Mouse (Mus musculus) cerebellum, postnatal 14 days (tissue): Measurements from ENCODE around the gene Ascc1.
A peak's percentile ranks its signal among the peaks of the same experiment; 100 is the strongest.

Experiments
- DNase-seq, 2 experiments: peaks; one replicate each; pipeline ENCODE4 v3.0.0; 2021; ENCODE audit warnings: mixed read lengths in 2 of 2

Ascc1 gene

DNA sequence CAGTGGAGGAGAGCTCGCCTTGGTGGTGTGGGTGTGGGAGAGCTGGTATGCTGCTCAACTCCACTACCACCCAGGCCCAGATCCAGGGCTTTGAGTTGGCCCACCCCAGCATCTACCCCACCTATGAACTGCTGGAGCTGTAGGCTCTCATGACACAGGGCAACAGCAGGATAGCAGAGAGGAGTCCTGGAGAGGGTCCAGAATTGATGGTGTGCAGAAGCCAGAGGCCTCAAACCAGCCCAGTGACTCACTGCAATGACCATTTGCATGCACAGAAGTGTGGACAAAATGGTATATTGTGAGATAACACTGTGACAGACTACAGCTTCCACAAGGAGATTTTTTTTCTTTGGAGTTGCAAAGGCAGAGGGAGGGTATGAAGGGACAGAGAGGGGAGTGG lies 21.1 kb downstream of the Ascc1 start:
- no peak for DNase-seq

GRCm38 (mm10) chr10:60026759-60027395 lies 24.3 kb downstream of the Ascc1 start:
- no peak for DNase-seq

DNA sequence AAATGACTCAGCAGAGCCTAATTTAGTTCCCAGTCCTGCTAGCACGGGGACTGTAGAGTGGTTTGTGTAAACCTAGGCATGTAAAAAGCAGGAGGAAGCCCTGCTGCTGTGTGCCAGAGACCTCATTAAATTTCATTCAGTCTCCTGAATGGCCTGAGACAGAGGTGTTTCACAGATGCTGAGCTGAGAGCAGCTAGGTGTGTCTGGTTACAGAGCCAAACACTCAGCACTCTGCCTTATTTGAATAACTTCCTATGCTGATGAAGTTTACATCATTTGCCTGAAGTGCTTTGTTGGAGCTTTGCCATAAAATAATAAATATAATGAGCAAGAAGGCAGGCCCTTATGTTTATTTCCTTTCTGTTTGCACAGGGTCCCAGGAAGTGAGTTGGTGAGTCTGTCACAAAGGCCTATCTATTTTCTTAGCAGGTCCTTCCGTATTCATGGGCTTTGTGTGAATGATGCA lies 25.0 kb downstream of the Ascc1 start:
- no peak for DNase-seq

GRCm38 (mm10) chr10:60028181-60028580 lies 25.6 kb downstream of the Ascc1 start:
- no peak for DNase-seq

GRCm38 (mm10) chr10:60028979-60029378 lies 26.4 kb downstream of the Ascc1 start:
- DNase-seq = peak in 1 of 2 experiments; percentile 27

GRCm38 (mm10) chr10:60029387-60029786 lies 26.8 kb downstream of the Ascc1 start:
- no peak for DNase-seq

- no peak for DNase-seq
Observed at GRCm38 (mm10) chr10:60031562-60031961, 29.0 kb downstream of the Ascc1 start.

DNA sequence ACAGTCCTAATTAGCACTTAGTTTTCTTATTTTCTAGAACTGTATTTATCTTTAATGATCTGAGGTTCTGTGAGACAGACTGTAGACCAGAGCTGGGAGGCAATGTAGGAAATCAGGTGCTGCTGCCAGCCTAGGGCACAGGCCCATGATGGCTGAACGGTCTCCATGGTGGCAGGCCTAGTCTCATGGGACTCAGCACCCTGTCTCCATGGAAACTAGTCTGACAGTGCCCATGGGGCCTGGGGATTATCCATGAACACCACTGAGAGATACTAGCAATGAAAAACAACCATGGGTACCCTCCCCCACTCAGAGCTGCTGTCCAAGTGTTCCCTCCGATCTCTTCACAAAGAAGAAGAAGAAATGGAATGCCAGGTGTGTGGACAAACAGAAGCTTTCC lies 29.4 kb downstream of the Ascc1 start:
- DNase-seq = no peak

GRCm38 (mm10) chr10:60032622-60033021 lies 30.0 kb downstream of the Ascc1 start:
- no peak for DNase-seq

DNA sequence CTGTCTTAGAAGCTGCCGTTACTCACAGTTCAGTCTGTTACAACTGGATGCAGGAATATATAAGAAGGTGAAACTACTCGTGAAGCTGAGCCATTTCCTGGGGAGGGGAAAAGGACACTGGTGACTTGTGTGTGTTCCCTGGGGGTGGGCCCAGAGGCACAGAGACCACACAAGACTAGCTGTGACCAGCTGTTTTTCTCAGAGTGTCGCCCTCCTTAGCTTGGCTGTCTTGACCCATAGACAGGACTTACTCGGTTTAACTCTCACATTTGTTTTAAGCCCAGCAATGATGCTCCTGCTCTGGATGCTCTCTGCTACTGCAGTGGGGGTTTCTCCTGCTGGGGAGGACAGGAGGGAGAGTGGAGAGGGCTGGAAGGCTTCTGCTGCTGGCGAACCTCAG lies 30.5 kb downstream of the Ascc1 start:
- no peak for DNase-seq

GRCm38 (mm10) chr10:60034621-60035020 lies 32.0 kb downstream of the Ascc1 start:
- DNase-seq = no peak

GRCm38 (mm10) chr10:60035744-60036143 lies 33.1 kb downstream of the Ascc1 start:
- no peak for DNase-seq

DNA sequence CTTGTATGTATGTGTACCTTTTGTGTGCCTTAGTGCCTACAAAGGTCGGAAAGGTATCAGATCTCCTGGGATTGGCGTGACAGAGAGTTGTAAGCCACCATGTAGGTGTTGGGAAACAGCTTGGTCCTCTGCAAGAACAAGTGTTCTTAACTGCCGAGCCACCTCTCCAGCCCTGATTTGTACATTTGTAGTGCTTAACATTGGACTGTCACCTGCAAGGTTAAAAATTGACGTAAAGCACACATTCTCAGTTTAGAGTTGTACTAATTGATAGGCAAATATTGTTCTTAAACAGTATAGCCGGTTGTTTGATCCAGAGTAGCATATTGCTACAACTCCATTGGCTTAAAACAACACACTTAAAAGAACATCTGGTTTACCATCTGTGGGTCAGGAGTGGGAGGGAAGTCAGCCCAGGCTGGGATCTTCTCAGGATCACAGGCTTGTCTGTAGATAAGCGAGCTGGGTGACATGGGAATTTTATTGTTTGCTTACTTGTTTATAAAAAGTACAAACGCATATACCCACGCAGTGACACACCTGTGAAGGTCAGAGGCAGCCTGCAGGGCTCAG lies 39.8 kb downstream of the Ascc1 start:
- DNase-seq = no peak

GRCm38 (mm10) chr10:60046696-60047095 lies 44.1 kb downstream of the Ascc1 start:
- peak; percentile 33 to 36 for DNase-seq

DNA sequence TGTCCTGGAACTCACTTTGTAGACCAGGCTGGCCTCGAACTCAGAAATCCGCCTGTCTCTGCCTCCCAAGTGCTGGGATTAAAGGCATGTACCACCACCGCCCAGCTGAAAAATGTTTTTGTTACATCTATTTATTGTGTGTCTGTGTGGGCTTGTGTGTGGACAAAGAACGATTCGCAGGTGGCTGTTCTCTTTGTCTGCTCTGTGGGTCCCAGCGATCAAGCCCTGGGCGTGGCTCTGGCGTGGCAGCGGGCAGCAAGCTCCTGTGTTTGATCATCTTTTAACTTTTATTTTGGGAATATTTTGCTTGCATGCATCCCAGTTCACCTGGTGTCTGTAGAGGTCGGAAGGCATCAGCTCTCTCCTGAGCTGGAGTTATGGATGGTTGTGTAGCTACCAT lies 48.0 kb downstream of the Ascc1 start:
- DNase-seq = no peak

DNA sequence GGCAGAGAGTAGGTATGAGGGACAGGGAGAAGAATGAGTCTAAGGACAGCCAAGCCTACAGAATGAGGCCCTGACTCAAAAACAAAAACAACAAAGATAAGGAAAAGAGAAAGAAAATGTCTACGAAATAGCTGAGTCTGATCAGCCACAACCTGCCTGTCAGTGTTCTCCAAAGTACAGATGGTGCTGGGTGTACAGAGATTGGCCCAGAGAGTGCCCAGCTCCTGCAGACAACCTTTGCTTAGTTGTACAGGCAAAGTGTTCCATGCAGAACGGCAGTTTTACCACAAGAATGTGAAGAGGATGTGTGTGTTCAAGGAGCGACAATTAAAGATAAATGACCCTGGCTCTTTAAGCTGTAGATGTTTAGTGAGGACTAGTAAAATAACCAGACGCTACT lies 50.5 kb downstream of the Ascc1 start:
- DNase-seq = no peak

GRCm38 (mm10) chr10:60062173-60062572 lies 59.6 kb downstream of the Ascc1 start:
- DNase-seq = no peak

- no peak for DNase-seq
Observed at GRCm38 (mm10) chr10:60062931-60063330, 60.3 kb downstream of the Ascc1 start.

GRCm38 (mm10) chr10:60066524-60066923 lies 63.9 kb downstream of the Ascc1 start:
- DNase-seq = peak; percentile 56 to 61

GRCm38 (mm10) chr10:60075159-60075558 lies 72.6 kb downstream of the Ascc1 start:
- DNase-seq = no peak

- no peak for DNase-seq
Observed at GRCm38 (mm10) chr10:60077226-60077625, 74.6 kb downstream of the Ascc1 start.

- no peak for DNase-seq
Observed at GRCm38 (mm10) chr10:60077736-60078560, 75.3 kb downstream of the Ascc1 start.

GRCm38 (mm10) chr10:60078561-60078917 lies 75.9 kb downstream of the Ascc1 start:
- peak; percentile 53 to 70 for DNase-seq

DNA sequence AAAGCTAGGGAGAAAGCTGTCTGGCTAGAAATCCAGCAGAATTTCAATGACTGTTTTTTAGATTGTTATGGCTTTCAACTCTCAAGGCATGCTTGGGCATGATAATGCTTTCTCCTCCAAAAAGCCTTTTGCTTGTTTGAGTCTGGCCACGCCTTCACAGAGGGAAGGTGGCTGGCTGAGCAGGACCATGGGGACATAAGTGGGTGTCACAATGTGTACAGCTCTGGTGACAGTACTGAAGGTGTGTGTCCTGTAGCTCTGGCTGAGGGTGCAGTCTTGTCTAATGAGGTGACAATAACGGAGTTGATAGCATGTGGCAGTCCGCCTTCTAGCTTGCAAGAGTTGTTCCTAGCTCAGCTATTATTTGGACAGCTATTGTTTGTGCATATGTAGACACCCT lies 77.6 kb downstream of the Ascc1 start:
- DNase-seq = no peak
